Mouse (Mus musculus) midbrain, embryonic 14.5 days (tissue): Measurements from ENCODE around the gene Gm28047. TPM values are rescaled to one million over a fixed set of nuclear protein-coding genes. Genes with fewer than 3 reads are reported as not detected.

Source experiments
- ATAC-seq: fragments of 200-750 bp; cut with Nextera tagmentation; 2 replicates; pipeline ENCODE4 v1.8.0; 2017; ENCODE audit warnings: moderate number of reproducible peaks, moderate library complexity; ENCODE audit not compliant: low FRiP score, low TSS enrichment
- DNase-seq: peaks from one replicate; pipeline ENCODE4 v3.0.0-alpha.2; 2015
- H3K27ac ChIP-seq: fragments of 300-500 bp; sonication (generic); replicated peaks from 2 replicates; pipeline ENCODE4 v1.5.1; 2014; ENCODE audit warnings: mild to moderate bottlenecking, low read depth, low read length, moderate library complexity
- H3K27me3 ChIP-seq: fragments of 300-500 bp; sonication (generic); 2 replicates; pipeline ENCODE4 v1.6.1; 2014; ENCODE audit warnings: low read length, control low read depth, mixed read lengths; ENCODE audit not compliant: control insufficient read depth, insufficient read depth
- H3K36me3 ChIP-seq: fragments of 300-500 bp; sonication (generic); 2 replicates; pipeline ENCODE4 v1.6.1; 2014; ENCODE audit warnings: low read length, control low read depth; ENCODE audit not compliant: control insufficient read depth, insufficient read depth
- H3K4me1 ChIP-seq: fragments of 300-500 bp; sonication (generic); 2 replicates; pipeline ENCODE4 v1.6.1; 2014; ENCODE audit warnings: mild to moderate bottlenecking, antibody characterized with exemption, low read length, control low read depth; ENCODE audit not compliant: control insufficient read depth, insufficient read depth
- H3K4me2 ChIP-seq: fragments of 300-500 bp; sonication (generic); 2 replicates; pipeline ENCODE4 v1.6.1; 2014; ENCODE audit warnings: mild to moderate bottlenecking, low read length, moderate library complexity
- H3K4me3 ChIP-seq: fragments of 300-500 bp; sonication (generic); replicated peaks from 2 replicates; pipeline ENCODE4 v1.5.1; 2014; ENCODE audit warnings: low read depth, low read length
- H3K9ac ChIP-seq: fragments of 300-500 bp; sonication (generic); replicated peaks from 2 replicates; pipeline ENCODE4 v1.6.1; 2014; ENCODE audit warnings: mild to moderate bottlenecking, low read length, moderate library complexity
- H3K9me3 ChIP-seq: fragments of 300-500 bp; sonication (generic); 2 replicates; pipeline ENCODE4 v1.6.1; 2016; ENCODE audit warnings: low read length, control low read depth, mixed read lengths; ENCODE audit not compliant: control insufficient read depth
- WGBS: fragments of 180-500 bp; shearing (Covaris S2); extraction: QIAGEN DNeasy Blood & Tissue Kit; methylation state at CpG from one replicate; pipeline ENCODE4 v1.1.7; 2014; 5-methylcytosine and 5-hydroxymethylcytosine counted together
- polyA plus RNA-seq: library from polyadenylated mRNA; unstranded; fragments of >200 nt; fragmentation: Nextera tagmentation; extraction: Ambion mirVana; gene quantifications from 2 replicates; pipeline ENCODE4 v1.2.1, GENCODE M21; 2014

The Gm28047 gene
- polyA plus RNA-seq, 1 experiment from 2014 or later: not detected

DNA sequence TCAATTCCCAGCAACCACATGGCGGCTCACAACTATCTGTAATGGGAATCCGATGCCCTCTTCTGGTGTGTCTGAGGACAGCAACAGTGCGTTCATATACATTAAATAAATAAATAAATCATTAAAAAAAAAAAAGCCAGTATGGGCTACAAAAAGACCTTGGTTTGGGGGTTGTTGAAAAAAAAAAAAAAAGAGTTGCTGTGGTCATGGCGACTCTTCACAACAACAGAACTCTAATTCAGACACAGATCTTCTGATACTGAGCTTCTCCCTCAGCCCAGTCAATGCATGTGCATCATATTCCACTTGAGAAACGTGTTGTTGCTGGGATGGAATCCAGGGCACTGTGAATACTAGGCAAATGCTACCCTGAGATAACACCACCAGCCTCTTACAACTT is 72.3 kb downstream of the Gm28047 start:
- peaks cover 41% of the 10 kb centered on the region for H3K36me3 ChIP-seq
- H3K27me3 ChIP-seq: no peaks in the 10 kb centered on the region
- no peak overlapping the region for H3K4me3 ChIP-seq
- no peak for ATAC-seq
- no peaks in the 10 kb centered on the region for H3K9me3 ChIP-seq
- H3K4me2 ChIP-seq: no peak overlapping the region
- H3K27ac ChIP-seq: no peak overlapping the region
- no peaks in the 10 kb centered on the region for H3K4me1 ChIP-seq
- 94% methylated on average over 5 of the region's 5 CpGs for WGBS
- no peak overlapping the region for H3K9ac ChIP-seq
- DNase-seq: no peak

DNA sequence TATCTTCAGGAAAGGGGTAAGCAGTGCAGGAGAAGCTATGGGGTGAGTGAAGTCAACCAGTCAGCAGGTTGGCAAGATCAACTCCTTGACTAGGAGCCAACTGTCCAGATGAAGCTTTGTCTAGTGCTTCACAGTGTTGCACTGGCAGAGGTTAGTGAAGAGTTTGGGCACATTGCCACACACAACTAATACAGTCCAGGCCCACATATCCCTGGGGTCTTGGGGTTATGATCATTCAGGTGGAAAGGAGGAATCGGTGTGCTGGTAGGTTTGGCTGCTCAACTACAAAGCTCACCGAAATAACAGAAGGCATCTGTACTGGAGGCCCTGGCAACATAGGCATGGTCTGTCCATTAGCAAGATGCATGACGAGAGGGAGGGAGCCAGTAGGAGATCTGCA is 77.4 kb downstream of the Gm28047 start:
- 93% methylated on average over 3 of the region's 3 CpGs for WGBS
- DNase-seq: peak; percentile 32

DNA sequence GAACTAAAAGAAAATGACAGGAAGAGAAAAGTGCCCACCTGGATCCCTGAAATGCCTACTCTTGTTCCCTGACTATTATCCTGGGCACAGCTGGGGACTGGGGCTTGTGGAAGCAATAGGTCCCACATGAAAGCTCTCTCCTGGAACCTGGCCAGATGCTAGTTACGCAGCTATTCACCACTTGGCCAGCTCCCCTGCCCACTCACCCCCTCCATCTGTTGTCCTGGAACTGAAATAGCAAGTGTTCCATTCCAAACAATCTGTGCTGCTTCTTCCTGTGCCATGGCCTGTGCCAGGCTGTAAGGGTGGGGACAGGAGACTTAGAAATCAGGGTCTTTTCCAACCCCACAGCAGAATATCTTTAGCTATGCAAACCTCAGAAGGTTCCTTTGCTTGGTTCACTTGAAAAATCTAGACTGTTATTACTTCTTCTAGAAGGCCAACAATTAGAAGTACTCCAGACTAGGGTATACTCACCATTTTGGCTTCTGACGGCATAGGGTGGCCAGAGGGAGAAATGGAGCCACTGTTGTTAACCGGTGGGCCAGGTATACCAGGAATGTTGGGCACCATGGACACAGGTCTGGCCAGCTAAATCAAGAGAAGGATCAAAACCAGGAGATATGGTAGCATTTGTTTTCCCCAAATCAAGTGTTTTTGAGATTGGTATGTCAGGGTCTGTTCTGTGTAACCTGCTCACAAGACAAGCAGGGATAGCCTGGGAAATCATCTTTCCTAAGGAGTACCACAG is 78.0 kb downstream of the Gm28047 start:
- H3K4me2 ChIP-seq: no peak overlapping the region
- WGBS: 75% methylated on average over 3 of the region's 3 CpGs
- H3K9ac ChIP-seq: no peak overlapping the region
- no peaks in the 10 kb centered on the region for H3K9me3 ChIP-seq
- DNase-seq (peak; percentile 72), ATAC-seq (no peak)
- H3K4me1 ChIP-seq: 0 out of 2 replicates have a peak, but pooled peaks cover 5% of the 10 kb centered on the region
- H3K27me3 ChIP-seq: no peaks in the 10 kb centered on the region
- H3K36me3 ChIP-seq: peaks cover 42% of the 10 kb centered on the region
- H3K27ac ChIP-seq: no peak overlapping the region
- H3K4me3 ChIP-seq: no peak overlapping the region

More for the DNA sequence above, 77.4 kb downstream of the Gm28047 start:
- Histone ChIP-seq H3K36me3 (peaks cover 46% of the 10 kb centered on the region), H3K9ac (no peak overlapping the region), H3K4me3 (no peak overlapping the region), H3K9me3 (no peaks in the 10 kb centered on the region), H3K4me2 (no peak overlapping the region), H3K4me1 (0 out of 2 replicates have a peak, but pooled peaks cover 5% of the 10 kb centered on the region), H3K27ac (no peak overlapping the region), H3K27me3 (no peaks in the 10 kb centered on the region)
- no peak; the same call in 1 of the 2 replicates for ATAC-seq

GRCm38 (mm10) chr15:102546246-102546645 is 78.6 kb downstream of the Gm28047 start:
- Histone ChIP-seq H3K9ac (no peak overlapping the region), H3K27me3 (no peaks in the 10 kb centered on the region), H3K36me3 (peaks cover 37% of the 10 kb centered on the region), H3K4me1 (0 out of 2 replicates have a peak, but pooled peaks cover 5% of the 10 kb centered on the region), H3K4me2 (no peak overlapping the region), H3K4me3 (no peak overlapping the region), H3K9me3 (no peaks in the 10 kb centered on the region), H3K27ac (no peak overlapping the region)
- DNase-seq (no peak), ATAC-seq (no peak)
- 91% methylated on average over 3 of the region's 3 CpGs for WGBS

GRCm38 (mm10) chr15:102544801-102545200 is 80.1 kb downstream of the Gm28047 start:
- H3K36me3 ChIP-seq: peaks cover 45% of the 10 kb centered on the region
- H3K9ac ChIP-seq: no peak overlapping the region
- no peak overlapping the region for H3K27ac ChIP-seq
- 91% methylated on average over 4 of the region's 4 CpGs for WGBS
- no peak for DNase-seq
- ATAC-seq: no peak
- no peak overlapping the region for H3K4me3 ChIP-seq
- no peaks in the 10 kb centered on the region for H3K9me3 ChIP-seq
- H3K4me1 ChIP-seq: 0 out of 2 replicates have a peak, but pooled peaks cover 5% of the 10 kb centered on the region
- no peaks in the 10 kb centered on the region for H3K27me3 ChIP-seq
- no peak overlapping the region for H3K4me2 ChIP-seq

DNA sequence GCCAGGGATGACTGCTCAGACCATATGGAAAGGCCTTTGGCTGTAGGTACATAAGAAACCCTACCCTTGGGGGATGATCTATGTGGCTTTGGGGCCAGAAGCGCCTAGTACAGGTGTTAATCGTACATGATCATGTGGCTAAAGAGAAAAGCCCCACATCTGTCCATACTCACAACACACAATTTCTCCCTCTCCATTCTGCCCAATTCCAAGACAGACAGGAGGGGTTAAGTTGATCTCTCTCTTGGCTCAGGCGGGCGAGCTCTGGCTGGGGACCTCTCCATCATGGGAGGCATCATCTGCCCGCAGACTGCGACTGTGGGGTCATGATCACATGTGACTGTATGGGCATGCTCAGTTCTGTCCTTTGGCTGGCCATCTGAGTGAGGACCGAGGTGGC is 90.9 kb downstream of the Gm28047 start:
- 92% methylated on average over 7 of the region's 7 CpGs for WGBS

GRCm38 (mm10) chr15:102532106-102532900 is 92.6 kb downstream of the Gm28047 start:
- 89% methylated on average over 3 of the region's 3 CpGs for WGBS
- no peak overlapping the region for H3K4me2 ChIP-seq
- H3K9me3 ChIP-seq: no peaks in the 10 kb centered on the region
- no peak overlapping the region for H3K27ac ChIP-seq
- H3K4me1 ChIP-seq: no peaks in the 10 kb centered on the region
- no peak overlapping the region for H3K4me3 ChIP-seq
- no peaks in the 10 kb centered on the region for H3K27me3 ChIP-seq
- H3K36me3 ChIP-seq: peaks cover 78% of the 10 kb centered on the region
- DNase-seq (no peak), ATAC-seq (no peak)
- no peak overlapping the region for H3K9ac ChIP-seq

More for the DNA sequence above, 90.9 kb downstream of the Gm28047 start:
- Histone ChIP-seq H3K27me3 (no peaks in the 10 kb centered on the region), H3K27ac (no peak overlapping the region), H3K4me3 (no peak overlapping the region), H3K4me1 (no peaks in the 10 kb centered on the region), H3K4me2 (no peak overlapping the region), H3K9me3 (no peaks in the 10 kb centered on the region), H3K9ac (no peak overlapping the region), H3K36me3 (peaks cover 71% of the 10 kb centered on the region)
- ATAC-seq: no peak
- DNase-seq: no peak

DNA sequence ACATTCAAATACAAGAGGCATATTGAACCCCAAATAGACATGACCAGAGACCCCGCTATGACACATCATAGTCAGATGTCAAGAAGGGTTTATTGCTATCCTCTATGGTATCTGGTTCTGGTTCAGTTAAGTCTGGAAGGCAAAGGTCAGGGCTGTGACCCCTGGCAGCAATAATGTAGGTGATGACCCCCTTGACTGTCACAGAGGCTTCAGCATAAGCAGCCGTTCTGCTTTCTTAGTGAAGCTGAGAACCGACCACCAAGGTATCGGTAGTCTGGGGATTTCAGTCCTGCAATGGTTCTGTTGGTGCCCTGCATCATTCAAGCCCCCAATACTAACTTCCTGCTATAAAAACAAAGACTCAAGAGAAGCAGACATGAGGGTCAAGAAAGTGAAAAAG is 93.3 kb downstream of the Gm28047 start:
- H3K4me3 ChIP-seq: no peak overlapping the region
- H3K9me3 ChIP-seq: no peaks in the 10 kb centered on the region
- peaks cover 72% of the 10 kb centered on the region for H3K36me3 ChIP-seq
- DNase-seq (no peak), ATAC-seq (no peak)
- no peak overlapping the region for H3K4me2 ChIP-seq
- 93% methylated on average over 4 of the region's 4 CpGs for WGBS
- H3K4me1 ChIP-seq: no peaks in the 10 kb centered on the region
- no peaks in the 10 kb centered on the region for H3K27me3 ChIP-seq
- H3K9ac ChIP-seq: no peak overlapping the region
- no peak overlapping the region for H3K27ac ChIP-seq
